Mouse (Mus musculus): ENCODE results near the gene Gm21936. TPM values are rescaled to one million over a fixed set of nuclear protein-coding genes. Genes with fewer than 3 reads are reported as not detected.
"Not testable (repeated sequence)": the region's sequence is repeated elsewhere in the genome, so short reads cannot be mapped to it uniquely, and the experiment has no call there.

Gene Gm21936
- polyA plus RNA-seq (2016; fragmentation: Nextera tagmentation; extraction: Ambion mirVana), result not detected in 2 replicates

DNA sequence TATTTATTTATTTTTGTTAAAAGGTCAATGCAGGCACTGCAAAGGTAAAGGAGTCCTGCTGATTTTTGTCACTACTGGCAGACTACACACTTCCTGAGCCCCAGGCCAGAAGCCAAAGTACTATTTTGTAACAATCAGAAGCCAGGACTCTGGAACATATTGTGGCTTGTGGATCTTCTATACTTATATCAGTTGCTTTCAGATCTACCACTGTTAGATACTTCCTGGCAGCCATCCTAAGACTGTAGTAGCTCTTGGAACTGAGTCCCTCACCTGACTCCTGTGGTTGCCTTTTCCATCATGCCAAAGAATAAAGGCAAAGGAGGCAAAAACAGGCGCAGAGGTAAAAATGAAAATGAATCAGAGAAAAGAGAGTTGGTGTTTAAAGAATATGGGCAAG lies at the start of gene Gm21936:
Gene Gm21936 (plus strand): TSS at position 301 of the 400 bp plus-strand sequence.
- H3K27ac ChIP-seq; DNase-seq (ENCODE audit: low spot score); H3K36me3 ChIP-seq; H3K4me3 ChIP-seq; H3K4me1 ChIP-seq (replicated peaks); H3K9me3 ChIP-seq; H3K27me3 ChIP-seq (ENCODE audit: insufficient read depth, poor library complexity, severe bottlenecking): not testable (repeated sequence)
- WGBS, result 92% methylated on average over 1 of the region's 1 CpGs

DNA sequence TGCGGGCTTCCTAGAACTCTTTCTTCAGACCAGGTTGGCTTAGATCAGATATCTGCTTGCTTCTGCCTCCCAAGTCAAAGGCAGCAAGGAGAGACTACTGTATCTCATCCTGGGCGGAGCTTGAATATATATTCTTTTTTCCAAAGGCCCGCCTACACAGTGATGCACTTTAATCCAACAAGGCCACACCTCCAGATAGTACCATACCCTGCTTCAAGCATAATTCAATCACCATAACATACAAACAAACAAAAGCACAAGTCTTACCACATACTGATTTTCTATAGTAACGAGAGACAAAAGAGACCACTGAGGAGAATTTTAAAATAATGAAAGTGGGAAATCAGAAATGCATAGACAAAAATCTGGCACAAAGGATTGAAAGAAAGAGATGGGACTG lies 19.7 kb upstream of the Gm21936 start, which contains the start of gene Gm21319:
Gene Gm21319 (minus strand): TSS at position 101 of the 400 bp plus-strand sequence.
- not testable (repeated sequence) for H3K4me3 ChIP-seq; DNase-seq (ENCODE audit: low spot score); H3K9me3 ChIP-seq; H3K27me3 ChIP-seq (ENCODE audit: insufficient read depth, poor library complexity, severe bottlenecking); H3K27ac ChIP-seq; H3K36me3 ChIP-seq; H3K4me1 ChIP-seq (replicated peaks)
- 89% methylated on average over 4 of the region's 4 CpGs for WGBS

- not testable (repeated sequence) for H3K4me1 ChIP-seq (replicated peaks); H3K4me3 ChIP-seq; H3K9me3 ChIP-seq; H3K27ac ChIP-seq; H3K36me3 ChIP-seq; DNase-seq (ENCODE audit: low spot score); H3K27me3 ChIP-seq (ENCODE audit: insufficient read depth, poor library complexity, severe bottlenecking)
- 91% methylated on average over 5 of the region's 5 CpGs for WGBS
Measured at GRCm38 (mm10) chr12:87797971-87798370, 2.7 kb downstream of the Gm21936 start.

DNA sequence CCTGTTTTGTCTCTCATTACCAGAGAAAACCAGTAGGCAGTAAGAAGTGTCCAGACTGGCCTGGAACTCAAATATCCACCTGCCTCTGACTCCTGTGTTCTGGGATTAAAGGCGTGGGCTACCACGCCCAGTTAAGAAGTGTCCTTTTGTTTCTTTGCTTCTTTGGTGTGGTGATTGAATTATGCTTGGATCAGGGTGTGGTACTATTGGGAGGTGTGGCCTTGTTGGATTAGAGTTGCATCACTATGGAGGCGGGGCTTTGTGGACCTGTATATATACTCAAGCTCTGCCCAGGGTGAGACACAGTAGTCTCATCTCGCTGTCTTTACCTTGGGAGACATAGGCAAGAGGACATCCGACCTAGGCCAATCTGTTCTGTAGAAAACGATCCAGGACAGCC lies 21.0 kb downstream of the Gm21936 start, which contains the start of gene BB287469:
Gene BB287469 (plus strand): TSS at position 301 of the 400 bp plus-strand sequence.
- H3K4me1 ChIP-seq (replicated peaks); H3K36me3 ChIP-seq; H3K4me3 ChIP-seq; H3K27me3 ChIP-seq (ENCODE audit: insufficient read depth, poor library complexity, severe bottlenecking); DNase-seq (ENCODE audit: low spot score); H3K27ac ChIP-seq; H3K9me3 ChIP-seq: not testable (repeated sequence)
- WGBS, result 90% methylated on average over 6 of the region's 6 CpGs

- not testable (repeated sequence) for H3K27me3 ChIP-seq (ENCODE audit: insufficient read depth, poor library complexity, severe bottlenecking); H3K4me3 ChIP-seq; H3K4me1 ChIP-seq (replicated peaks); H3K27ac ChIP-seq; H3K9me3 ChIP-seq; DNase-seq (ENCODE audit: low spot score); H3K36me3 ChIP-seq
- 92% methylated on average over 2 of the region's 2 CpGs for WGBS
Measured at GRCm38 (mm10) chr12:87842239-87842638, 46.9 kb downstream of the Gm21936 start, which contains the start of gene Gm2001. TSS of gene Gm2001 (minus strand) at chr12:87842339.

Other genes starting within 250 kb of the Gm21936 start
- gene Oog1, start 192.8 kb upstream of the Gm21936 start, polyA plus RNA-seq (2016; fragmentation: Nextera tagmentation; extraction: Ambion mirVana), result not detected in 2 replicates
- not detected in 2 replicates for gene Gm4027, start 176.6 kb upstream of the Gm21936 start, polyA plus RNA-seq (2016; fragmentation: Nextera tagmentation; extraction: Ambion mirVana)
- not detected in 2 replicates for gene Gm16381, start 150.9 kb upstream of the Gm21936 start, polyA plus RNA-seq (2016; fragmentation: Nextera tagmentation; extraction: Ambion mirVana)
- gene Gm21319, start 19.8 kb upstream of the Gm21936 start, polyA plus RNA-seq (2016; fragmentation: Nextera tagmentation; extraction: Ambion mirVana), result not detected in 2 replicates
- gene BB287469, start 21.1 kb downstream of the Gm21936 start, polyA plus RNA-seq (2016; fragmentation: Nextera tagmentation; extraction: Ambion mirVana), result not detected in 2 replicates
- not detected in 2 replicates for gene Gm2001, start 46.8 kb downstream of the Gm21936 start, polyA plus RNA-seq (2016; fragmentation: Nextera tagmentation; extraction: Ambion mirVana)
- gene Gm2016, start 78.6 kb downstream of the Gm21936 start, polyA plus RNA-seq (2016; fragmentation: Nextera tagmentation; extraction: Ambion mirVana), result not detected in 2 replicates
- gene Gm2022, start 99.9 kb downstream of the Gm21936 start, polyA plus RNA-seq (2016; fragmentation: Nextera tagmentation; extraction: Ambion mirVana), result not detected in 2 replicates
- not detected in 2 replicates for gene Gm2035, start 124.3 kb downstream of the Gm21936 start, polyA plus RNA-seq (2016; fragmentation: Nextera tagmentation; extraction: Ambion mirVana)
- gene Gm2042, start 158.6 kb downstream of the Gm21936 start, polyA plus RNA-seq (2016; fragmentation: Nextera tagmentation; extraction: Ambion mirVana), result not detected in 2 replicates
- not detected in 2 replicates for gene Gm2075, start 216.3 kb downstream of the Gm21936 start, polyA plus RNA-seq (2016; fragmentation: Nextera tagmentation; extraction: Ambion mirVana)
- gene Gm6803, start 223.3 kb downstream of the Gm21936 start, polyA plus RNA-seq (2016; fragmentation: Nextera tagmentation; extraction: Ambion mirVana), result not detected in 2 replicates
- not detected in 2 replicates for gene Gm2056, start 231.5 kb downstream of the Gm21936 start, polyA plus RNA-seq (2016; fragmentation: Nextera tagmentation; extraction: Ambion mirVana)